Mouse (Mus musculus): ENCODE data around the gene Kcnma1.

Gene Kcnma1

GRCm38 (mm10) chr14:23266554-23267309 is 747.6 kb downstream of the Kcnma1 start:
- DNase-seq (ENCODE audit: low spot score): no peak

DNA sequence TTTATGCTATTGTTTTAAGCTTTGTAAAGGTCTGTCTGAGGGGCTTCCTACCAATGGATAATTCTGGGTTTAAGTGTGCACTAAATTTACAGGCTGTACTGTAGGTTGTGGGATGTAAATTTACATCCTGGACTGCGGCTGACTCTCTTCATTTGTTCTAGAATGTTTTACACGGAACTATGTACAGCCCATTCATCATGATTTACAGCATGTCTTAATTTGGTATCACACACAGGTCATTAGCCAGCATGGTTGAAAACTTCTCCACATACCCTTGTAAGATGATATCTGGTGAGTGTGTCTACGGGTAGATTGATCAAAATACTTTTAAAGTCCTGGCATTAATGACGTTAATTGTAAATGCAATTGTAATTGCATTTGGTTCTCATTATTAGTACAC is 761.1 kb downstream of the Kcnma1 start:
- no peak for DNase-seq (ENCODE audit: low spot score)

GRCm38 (mm10) chr14:23244446-23244845 is 769.8 kb downstream of the Kcnma1 start:
- DNase-seq (ENCODE audit: low spot score): no peak

DNA sequence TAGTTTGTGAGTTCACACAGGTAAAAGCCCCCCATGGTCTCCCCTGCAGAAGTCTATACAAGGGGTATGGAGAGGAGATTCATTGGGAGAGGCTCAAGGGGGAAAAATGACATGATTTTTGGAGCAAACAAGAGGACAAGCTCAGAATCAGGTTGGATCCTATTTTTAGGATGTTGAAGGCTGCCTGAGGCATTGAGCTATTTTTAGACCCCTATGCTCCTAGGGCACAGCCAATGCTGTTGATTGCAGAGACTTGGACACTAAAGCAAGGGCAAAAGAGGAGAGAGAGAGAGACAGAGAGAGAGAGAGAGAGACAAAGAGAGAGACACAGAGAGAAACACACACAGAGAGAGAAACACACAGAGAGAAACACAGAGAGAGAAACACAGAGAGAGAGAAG is 770.4 kb downstream of the Kcnma1 start:
- DNase-seq (ENCODE audit: low spot score): no peak
